Mouse (Mus musculus) spleen, postnatal 36 days (tissue): Measurements from ENCODE around the gene Zfyve28.
A peak's percentile ranks its signal among the peaks of the same experiment; 100 is the strongest.

ENCODE experiments used
- DNase-seq, 2 experiments: peaks; one replicate each; pipeline ENCODE4 v3.0.0; 2022; ENCODE audit warnings: low spot score in 2 of 2, mixed read lengths in 1 of 2

Zfyve28 gene

DNA sequence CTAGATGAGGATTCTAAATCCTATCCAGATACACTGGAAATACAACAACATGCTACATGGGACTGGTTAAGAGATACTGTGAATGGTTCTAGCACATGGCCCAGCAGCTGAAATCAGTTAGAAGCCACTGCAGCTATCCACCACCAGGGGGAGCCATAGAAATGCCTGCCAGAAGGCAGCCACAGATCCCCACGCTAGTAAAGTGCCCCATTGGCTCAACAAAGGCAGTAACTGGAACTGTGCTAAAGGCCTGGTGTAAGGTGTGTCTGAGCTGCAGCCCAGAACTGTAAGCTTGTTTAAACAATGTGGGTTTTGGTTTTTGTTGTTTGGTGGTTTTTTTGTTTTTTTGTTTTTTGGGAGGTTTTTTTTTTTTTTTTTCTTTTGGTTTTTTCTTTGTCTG lies 78.0 kb downstream of the Zfyve28 start:
- DNase-seq, result peak; percentile 62 to 68

DNA sequence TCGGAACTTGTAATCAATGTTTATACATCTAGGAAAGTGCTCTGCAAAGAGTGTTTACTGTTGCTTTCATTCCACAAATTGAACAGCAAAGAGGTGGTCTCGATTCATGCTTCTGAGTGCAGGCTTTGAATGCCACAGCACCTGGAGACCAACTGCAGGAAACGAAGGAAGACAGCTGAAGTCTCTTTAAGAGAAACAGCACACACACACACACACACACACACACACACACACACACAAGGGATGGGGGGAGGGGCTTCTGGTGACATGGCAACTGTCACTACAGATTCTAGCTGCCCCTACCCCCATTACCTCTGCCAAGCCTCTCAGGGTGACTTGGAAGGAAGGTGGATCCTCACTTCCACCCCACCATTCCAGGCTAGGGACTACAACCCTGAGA lies 80.7 kb downstream of the Zfyve28 start:
- DNase-seq, result no peak

DNA sequence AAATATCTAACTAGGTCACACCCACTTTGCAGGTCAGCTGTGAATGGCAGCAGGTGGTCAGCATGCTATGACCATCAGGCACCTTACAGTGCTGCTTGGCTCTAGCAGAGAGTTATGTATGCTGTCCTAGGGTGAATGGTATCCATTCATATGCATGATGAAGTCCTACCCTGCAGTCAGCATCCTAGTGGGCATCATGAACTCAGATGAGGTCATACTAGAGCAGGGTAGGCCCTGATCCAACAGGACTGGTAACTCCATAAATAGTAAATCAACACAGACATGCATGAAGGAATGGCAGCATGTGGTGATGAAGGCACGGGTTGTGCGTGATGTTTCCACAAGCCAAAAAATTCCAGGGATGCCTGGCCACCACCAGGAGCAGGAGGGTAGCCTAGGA lies 82.5 kb downstream of the Zfyve28 start:
- no peak for DNase-seq

DNA sequence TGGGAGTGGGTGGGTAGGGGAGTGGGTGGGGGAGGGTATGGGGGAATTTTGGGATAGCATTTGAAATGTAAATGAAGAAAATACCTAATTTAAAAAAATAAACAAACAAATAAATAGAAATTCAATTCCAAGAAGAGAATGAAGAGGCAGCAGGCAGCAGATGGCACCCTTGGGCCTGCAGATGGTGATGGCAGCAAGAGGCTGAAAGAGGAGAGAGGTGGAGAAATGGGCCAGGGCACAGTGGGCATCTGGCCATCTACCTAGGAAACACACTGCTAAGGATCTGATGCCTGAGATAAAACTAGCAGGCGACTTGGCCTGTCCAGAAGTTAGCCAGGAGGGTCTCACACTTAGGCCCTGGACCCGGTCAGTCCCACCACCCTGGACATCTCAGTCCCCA lies 83.3 kb downstream of the Zfyve28 start:
- DNase-seq, result no peak

DNA sequence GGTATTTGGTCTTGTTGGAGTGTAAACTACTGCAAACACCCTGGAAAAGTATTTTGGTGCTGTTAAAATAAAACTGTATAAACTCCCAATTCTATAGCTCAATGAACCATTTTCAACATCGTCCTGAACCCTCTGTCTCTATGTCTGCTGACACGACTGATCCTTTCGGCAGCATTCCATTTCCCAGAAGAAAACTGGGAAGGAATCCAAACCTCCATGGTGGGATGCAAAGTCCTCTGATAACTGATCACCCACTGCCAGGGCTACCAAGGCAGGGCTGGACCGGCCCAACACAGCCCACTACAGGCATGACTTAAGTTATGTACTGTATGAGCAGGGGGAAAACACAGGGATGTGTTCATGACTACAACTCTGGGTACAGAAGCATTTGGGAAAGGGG lies 86.2 kb downstream of the Zfyve28 start:
- no peak for DNase-seq

DNA sequence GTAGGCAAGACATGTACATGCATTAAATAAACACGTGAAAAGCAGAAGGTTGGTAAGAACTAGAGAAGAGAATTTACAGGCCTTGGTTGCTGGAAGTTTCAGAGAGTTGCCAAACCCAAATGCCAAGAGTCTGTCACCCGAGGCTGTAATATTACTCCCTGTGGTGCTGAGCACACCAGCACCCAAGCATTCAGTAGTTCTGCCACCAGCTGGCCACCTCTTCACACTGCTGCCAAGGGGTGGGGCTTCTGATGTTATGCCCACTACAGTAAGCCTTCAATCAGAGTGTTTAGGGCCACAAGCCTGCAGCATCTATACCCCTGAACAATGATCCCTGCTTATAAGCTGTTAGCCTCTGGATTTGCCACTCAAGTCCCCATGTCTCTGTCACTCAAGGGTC lies 86.9 kb downstream of the Zfyve28 start:
- DNase-seq, result peak in 1 of 2 experiments; percentile 34

DNA sequence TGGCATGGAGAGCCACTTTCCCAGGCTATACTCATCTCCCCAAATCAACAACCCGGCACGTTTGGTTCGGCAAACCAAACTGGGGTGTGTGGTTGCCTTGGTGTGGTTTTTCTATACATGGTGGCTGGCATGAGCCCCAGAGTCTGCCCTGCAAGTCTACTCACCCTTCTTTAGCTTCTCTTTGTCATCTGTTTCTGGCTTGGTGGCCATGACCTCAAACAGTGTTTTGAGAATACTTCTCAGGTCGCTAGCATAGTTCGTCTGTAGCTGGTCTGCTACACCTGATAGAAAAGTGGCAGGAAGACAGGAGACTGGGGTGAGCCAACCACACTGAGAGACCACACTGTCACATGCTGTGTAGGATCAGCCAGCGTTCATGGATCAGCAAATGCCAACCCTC lies 89.6 kb downstream of the Zfyve28 start:
- DNase-seq, result peak in 1 of 2 experiments; percentile 29

DNA sequence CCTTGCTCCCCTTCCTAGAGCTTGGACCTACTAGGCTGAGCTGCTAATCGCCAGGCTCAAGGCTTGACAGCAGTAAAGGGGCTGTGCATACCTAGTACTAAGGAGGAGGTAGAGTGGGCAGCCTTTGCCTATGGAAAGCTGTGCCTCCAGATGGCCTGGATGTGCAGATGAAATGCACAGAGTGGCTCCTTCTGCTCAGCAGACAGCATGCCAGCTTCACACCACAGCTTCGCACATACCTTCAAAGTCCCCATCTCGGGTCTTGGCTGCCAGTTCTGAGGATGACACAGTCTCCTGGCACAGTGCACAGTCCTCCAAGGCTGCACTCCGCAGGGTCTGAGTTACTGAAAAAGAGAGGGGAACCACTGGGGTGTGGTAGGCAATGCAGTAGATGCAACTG lies 91.0 kb downstream of the Zfyve28 start:
- no peak for DNase-seq

DNA sequence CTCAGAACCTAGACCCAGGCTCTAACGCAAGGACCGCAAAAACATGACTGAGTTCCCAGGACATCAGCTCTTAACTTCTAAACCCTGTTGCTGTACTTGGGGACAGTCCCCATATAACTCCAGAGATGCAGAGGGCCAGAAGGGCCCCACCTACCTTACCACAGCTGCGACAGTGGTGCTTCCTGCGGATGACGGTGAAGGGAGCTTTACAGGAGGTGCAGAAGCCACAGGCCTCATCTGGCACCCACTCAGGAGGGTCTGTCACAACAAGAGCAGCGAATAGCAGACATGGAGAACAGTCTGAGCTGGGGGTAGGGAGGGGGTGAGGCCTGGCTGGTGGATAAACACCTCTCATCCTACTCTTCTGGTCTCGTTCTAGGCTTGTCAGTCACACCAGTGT lies 91.8 kb downstream of the Zfyve28 start:
- DNase-seq, result peak; percentile 79 to 81

DNA sequence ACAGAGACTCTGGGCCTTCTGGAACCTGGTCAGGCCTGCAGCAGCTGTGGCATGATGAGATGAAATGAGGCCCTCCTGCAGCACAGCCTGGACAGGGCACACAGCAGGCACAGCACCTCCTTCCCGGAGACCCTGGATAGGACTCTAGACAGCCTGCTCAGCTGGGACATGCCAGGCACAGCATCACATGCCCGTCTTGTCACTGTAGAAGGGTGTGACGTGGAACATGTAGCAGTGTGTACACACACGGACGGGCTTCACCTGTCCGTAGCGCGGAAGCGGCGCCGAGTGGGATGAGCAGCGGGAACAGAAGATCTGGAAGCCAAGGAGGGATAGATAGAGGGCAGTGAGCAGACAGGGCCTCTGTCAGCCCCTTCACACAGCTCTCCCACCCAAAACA lies 92.5 kb downstream of the Zfyve28 start:
- no peak for DNase-seq

DNA sequence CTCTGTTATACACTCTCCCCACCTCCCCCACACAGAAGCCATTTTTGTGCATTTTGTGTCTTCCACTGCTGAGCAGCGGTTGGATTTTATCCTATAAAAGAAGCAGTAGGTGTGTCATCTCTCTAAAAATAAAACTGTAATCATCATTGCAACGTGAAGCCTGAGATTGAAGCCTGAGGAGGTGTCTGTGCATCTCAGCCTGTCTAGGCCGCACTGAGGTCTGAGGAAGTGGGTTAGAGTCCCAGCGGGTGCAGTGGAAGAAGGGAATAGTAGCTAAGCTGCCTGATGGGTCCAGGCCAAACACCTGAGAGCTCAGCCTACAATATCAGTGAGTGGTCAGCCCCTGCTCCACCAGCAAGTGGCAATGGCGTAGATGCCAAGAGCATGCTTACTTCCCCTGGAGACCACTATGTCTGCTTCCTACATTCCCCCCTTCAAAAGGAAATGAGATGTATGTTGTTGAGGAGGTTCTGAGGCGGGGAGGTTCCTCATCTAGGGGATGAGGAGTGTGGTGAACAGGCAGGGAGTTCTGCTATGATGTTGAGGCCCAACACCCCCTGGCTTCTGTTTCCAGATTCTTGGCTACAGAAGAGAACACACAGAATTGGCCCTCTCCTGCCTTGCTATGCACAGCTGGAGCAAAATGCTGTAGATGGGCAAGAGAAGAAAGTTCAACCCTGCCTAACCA lies 93.1 kb downstream of the Zfyve28 start:
- no peak for DNase-seq

DNA sequence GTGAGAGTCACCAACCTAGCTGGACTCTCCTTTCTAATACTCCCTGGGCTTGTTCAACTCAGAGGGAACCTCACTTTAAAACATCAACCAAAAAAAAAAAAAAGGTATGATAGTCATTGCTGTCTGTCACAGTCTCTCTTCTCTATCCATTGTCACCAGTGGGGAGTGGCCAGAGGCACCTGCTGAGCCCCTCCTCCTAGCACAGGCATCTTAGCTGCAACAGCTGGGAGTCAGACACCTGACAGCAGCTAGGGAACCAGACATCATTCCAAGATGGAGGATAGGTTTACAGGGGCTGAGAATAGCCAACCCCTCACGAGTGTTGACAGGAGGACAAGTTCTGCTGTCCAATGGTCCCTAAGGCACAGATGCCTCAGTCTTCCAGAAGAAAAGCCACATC lies 93.8 kb downstream of the Zfyve28 start:
- DNase-seq, result no peak

DNA sequence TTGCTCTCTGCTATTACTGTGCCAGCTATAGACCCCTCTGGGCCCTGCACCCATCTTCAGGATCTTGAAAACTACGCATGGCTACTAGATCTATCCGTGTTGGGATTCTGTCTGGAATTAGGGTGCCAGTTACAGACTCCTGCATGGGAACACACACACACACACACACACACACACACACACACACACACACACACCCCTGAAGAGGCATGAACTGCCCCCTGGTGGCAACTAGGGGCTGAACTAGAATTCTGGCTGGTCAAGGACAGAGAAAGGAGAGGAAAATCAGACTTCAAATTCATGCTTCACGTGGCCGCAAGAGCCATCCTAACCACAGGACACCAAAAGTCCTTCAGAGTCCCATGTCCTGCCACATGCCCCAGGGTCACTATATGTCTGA lies 96.4 kb downstream of the Zfyve28 start:
- peak in 1 of 2 experiments; percentile 37 for DNase-seq

DNA sequence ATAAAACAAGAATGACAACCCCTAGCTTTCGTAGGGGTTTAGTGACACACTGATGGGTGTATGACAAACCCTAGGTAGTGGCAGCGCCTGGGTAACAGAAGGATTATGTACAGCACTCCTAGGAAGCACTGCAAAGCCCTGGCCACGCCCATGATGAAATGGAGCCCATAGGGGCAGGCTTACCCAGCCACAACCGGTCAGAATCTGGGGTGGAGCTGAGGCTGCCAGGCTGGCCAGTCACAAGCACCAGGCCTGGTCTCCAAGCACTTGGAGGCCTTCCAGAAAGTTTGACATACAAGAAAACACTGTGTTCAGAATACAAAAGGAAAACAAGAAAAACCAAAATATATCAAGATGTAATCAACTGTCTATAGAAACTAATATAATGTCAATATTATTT lies 97.2 kb downstream of the Zfyve28 start:
- DNase-seq, result no peak

DNA sequence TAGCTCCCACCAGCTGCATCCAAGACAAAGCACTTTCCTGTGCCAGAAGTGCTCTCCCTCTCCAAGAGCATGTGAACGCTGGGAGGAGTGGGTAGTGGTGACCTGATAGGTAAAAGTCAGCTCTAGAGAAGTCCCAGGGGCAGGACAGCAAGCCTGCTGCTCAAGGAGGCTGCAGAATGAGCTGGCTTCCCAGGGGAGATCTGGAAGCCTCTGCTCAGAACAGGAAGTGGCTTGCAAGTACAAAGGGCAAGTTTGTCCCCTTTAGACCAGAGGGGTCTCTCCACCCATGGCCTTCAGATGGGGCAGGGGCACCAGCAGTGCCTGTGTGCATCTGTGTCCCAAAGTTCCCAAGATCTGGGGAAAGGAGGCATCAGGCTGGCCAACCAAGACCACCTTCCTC lies 98.7 kb downstream of the Zfyve28 start:
- DNase-seq, result peak; percentile 40 to 46

DNA sequence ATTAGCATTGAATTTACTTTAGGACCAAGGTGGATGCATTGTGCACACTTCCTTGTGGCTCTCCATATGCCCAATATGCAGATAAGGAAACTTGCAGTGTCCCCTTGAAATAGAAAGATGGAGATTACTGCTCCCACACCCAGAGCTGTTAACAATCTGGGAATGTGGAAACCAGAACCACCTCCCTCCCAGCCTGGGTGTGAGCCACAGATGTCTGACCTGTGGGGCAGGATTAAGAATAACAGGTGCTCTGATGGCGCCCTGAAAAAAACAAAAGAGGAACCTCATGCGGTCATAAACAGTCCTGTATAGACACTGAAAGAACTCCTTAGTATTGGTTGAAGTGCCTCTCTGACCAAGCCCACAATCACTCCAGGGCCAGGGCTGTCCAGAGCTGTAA lies 99.4 kb downstream of the Zfyve28 start:
- peak; percentile 59 to 62 for DNase-seq

DNA sequence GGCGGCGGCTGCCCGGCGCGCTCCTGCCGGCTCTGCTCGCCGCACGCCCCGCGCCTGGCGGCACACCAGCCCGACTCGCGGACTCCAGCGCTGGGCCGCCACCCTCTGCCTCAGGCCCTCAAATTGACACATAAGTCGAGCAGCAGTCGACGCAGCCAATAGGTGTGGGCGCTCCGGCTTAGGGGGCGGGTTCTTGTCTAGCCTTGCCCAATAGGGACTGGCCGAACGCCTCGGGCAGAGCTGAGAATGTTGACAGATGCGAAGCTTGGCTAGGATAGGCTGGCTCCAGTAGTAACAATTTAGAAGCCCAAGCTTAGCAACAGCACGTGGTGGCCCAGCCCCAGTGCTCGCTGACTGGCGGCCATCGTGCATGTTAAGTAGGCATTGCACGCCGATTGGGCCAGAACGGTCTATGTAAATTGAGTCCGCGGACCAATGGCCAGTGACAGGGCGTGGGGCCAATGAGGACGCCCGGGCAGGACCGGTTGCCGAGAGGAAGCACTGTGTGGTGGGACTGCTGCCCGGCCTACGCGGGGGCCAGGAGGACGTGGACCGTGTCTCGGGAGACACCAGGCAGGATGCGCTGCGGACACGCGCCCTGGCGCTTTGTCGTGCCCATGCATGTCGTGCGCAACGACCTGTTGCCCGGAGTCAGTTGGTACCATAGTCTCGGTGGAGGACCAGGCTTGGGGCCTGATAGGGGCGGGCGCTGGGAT lies 100.5 kb downstream of the Zfyve28 start, which contains the start of gene Mxd4:
Mxd4 (minus strand) TSS at position 120 of the 716 bp plus-strand sequence.
- DNase-seq, result peak; percentile 98 to 99

DNA sequence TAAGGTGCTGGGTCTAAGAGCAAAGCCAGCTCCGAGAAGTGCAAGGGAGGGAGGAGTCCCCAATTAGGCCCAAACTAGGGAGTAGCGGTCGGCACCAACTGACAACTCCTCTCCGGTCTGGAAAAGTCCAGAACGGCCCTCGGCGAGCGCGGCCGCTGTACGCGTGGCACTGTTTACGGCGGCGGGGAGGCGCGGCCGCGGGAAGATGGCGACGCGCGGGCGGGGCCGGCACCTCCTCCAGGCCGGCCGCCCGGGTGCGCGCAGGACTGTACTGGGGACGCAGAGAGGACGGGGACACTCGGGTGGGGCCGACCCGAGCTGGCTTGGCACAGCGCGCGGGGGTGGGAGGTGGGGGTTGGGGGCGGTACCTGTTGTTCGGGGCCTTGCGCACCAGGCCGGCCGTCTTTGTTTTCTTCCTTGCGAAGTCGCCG lies 101.3 kb downstream of the Zfyve28 start:
- DNase-seq, result peak; percentile 51 to 57

DNA sequence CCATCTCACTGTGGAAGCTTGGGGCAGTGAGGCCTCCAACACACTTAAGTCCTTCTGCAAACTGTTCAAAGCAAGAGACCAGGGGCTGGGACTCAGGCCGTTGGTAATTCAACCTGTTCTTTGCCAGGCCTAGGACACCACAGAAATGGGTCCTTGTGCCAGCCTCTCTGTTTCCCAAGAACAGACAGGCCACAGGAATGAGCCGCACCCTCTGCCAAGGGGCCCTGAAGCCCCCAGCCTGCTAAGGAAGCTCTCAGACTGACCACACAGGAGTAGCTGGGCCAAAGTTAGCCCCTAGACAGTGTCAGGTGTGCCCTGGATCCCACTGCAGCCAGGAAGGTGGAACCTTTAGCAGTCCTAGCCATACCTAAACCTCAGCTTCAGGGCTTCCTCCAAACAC lies 101.9 kb downstream of the Zfyve28 start:
- DNase-seq, result no peak

DNA sequence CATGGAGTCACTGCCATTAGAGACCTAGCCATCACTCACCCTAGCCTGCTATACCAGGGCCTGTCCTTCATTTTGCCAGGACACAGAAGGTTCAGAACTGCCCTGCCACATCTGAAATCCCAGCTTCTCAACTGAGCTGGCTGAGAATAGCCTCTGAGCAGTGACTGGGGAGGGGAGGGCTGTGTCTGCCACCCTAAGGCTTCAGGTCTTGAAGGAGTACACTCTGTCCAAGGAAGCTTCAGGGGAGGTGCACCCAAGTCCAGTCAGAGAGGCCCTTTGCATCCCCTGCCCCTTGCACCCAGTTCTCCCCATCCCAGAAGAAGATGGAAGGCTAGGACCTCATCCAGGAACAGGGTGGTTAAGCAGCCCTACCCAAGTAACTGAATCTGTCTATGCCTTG lies 102.5 kb downstream of the Zfyve28 start:
- DNase-seq, result no peak

DNA sequence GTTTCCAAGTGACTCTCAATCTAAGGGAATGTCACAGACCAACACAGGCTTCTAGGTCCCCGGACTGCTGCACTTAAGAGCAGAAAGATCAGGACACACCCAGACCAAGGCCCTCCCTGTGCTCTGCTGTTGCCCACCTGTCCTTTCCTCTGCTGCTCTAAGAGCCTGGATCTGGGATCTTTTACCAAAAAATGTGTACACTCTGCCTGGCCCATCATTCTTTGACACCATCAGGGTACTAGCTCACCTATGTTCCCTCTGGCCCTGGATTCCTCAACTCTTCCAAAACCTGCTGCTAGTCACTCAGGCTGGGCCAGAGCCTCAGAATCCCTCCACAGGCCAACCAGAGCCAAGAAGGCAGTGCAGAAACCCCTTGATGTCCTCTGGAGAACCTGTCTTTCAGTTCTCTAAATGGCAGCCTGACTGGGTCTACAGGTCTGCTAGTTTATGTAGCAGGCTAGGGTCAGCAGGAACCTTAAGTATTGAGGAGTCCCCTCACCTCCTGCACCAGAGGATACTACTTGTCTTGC lies 103.1 kb downstream of the Zfyve28 start:
- no peak for DNase-seq

DNA sequence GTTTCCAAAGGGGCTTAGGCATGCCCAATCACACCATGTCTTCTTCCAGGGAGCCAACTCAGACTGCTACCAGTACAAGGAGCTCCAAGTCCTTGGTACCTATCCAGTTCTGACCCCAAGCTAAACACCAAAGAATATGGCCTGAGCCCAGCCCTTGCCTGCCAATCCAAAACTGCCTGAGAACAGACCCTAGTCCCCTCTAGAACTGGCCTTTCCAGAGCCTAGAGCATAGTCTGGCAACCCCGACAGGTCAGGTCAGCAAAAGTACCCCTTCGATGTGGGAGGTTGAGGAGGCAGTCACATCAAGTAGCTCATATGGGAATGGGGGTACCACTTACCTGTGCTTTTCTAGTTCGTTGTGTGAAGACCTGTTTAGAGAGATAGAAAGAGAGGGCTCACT lies 104.3 kb downstream of the Zfyve28 start:
- no peak for DNase-seq
